Mouse (Mus musculus): ENCODE results near the gene Hist1h3b.
"Not testable (repeated sequence)": the region's sequence is repeated elsewhere in the genome, so short reads cannot be mapped to it uniquely, and the experiment has no call there.

The Hist1h3b gene

DNA sequence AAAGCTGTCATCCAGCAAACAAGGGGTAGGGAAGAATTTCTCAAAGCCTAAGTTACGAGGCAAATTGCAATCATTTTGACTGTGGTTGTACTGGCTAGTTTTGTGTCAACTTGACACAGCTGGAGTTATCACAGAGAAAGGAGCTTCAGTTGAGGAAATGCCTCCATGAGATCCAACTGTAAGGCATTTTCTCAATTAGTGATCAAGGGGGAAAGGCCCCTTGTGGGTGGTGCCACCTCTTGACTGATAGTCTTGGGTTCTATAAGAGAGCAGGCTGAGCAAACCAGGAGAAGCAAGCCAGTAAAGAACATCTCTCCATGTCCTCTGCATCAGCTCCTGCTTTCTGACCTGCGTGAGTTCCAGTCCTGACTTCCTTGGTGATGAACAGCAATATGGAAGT lies 17.5 kb downstream of the Hist1h3b start, which contains the start of gene Trim38:
Gene Trim38 (plus strand): TSS at position 301 of the 400 bp plus-strand sequence.
- not testable (repeated sequence) for ATAC-seq (ENCODE audit: insufficient number of reproducible peaks, low FRiP score, low TSS enrichment)

DNA sequence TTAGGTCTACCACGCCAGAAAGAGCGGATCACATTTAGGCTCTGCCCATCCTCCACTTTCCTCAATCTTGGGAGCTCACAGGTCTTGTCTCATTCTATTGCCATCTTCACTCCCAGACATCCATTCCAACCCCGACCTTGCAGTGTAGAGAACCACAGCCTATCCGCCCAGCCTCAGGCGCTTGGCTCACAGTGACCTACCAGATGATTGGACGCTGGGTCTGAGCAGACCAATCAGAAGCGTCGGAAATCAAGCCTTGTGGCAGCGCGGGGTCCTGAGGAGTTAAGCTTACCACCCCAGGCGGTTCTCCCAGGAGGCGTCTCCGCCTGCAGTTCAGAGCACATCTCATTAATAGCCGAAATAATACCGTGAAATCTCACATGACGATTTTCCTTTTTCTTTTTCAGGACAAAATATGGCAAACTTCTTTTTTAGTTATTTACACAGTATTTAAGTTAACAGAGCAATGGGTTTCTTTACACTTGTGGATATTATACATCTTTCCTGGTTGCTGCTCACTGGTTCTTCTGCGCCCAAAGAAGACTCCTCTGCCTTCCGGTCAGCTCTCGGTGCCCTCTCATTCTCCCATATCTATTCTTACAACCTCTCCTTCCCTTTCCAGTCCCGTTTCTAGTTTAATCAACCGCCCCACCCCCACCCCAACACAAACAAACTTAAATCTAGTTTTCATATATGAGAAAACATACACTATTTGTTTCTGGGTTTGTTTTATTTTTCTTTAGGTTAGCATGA lies 20.7 kb downstream of the Hist1h3b start:
- ATAC-seq (ENCODE audit: insufficient number of reproducible peaks, low FRiP score, low TSS enrichment), result no peak

GRCm38 (mm10) chr13:23778339-23778738 lies 26.3 kb downstream of the Hist1h3b start:
- no peak for ATAC-seq (ENCODE audit: insufficient number of reproducible peaks, low FRiP score, low TSS enrichment)

- no peak for ATAC-seq (ENCODE audit: insufficient number of reproducible peaks, low FRiP score, low TSS enrichment)
Observed at GRCm38 (mm10) chr13:23779025-23779424, 27.0 kb downstream of the Hist1h3b start.

DNA sequence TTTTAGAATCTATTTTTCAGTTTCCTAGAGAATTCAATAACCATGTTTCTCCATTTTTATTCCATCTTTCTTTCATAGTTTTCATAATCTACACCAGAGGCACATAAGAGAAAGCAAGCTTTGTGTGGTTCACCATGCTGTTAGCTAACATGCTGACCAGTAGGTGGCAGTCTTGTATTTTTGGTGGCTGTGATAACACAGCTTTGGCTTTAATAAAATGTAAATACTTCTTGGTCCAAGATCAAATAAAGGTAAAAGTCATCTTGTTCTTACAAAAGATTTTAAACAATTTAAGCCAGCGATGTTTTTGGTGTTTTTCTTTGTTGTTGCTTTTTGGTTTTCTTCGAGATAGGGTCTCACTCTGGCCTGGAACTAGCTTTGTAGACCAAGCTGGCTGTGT lies 40.5 kb downstream of the Hist1h3b start:
- no peak for ATAC-seq (ENCODE audit: insufficient number of reproducible peaks, low FRiP score, low TSS enrichment)

DNA sequence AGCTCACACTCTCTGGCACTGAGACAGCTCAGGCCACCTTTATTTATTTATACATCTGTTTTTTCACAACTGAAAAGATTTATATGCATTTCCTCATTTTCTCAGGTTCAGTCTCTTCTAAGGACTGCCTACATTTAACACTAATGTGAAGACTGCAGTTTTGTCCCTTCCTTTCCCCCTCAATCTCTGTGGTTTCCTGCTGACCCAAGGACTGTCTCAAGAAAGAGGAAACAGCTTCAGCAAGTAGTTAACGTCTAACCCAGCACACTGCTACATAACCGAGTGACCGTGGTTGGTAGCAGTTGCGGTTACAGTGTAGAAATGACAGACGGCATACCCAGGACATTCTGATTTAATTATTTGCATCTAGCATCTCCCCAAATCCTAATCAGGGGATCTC lies 47.3 kb downstream of the Hist1h3b start:
- no peak for ATAC-seq (ENCODE audit: insufficient number of reproducible peaks, low FRiP score, low TSS enrichment)
